Mouse (Mus musculus): ENCODE measurements around the gene Mgat3.

DNA sequence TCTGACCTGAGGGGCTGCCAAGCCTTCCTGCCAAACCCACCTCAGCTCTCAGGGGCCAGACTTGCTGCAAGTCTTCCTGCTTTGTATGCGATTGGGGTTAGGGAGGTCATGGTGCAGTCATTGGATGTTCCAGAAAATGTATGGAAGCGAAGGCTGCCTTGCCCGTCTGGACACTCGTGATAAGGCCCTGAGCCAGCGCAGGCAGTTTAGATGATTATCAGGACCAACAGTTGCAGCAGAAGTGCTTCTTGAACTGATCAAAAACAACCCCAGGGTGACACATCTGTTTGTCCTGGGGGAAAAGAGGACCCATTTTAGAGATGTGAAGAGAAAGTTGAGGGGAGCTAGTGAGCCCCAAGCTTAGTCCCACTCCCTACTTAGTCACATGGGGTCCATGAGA, 42.8 kb upstream of the Mgat3 start:
- TF ChIP-seq POLR2A (IDR thresholded peaks at IDR 0.05; ENCODE audit: borderline replicate concordance, low read depth, low read length) (no peak), CTCF (IDR thresholded peaks at IDR 0.05; ENCODE audit: low read depth, low read length) (no peak)
